Mouse (Mus musculus): ENCODE results near the gene Rtel1.
A peak's percentile ranks its signal among the peaks of the same experiment; 100 is the strongest.

The Rtel1 gene

GRCm38 (mm10) chr2:181390136-181390870 is 70.8 kb downstream of the Rtel1 start:
- DNase-seq (ENCODE audit: low spot score in 2 of 2), result no peak

GRCm38 (mm10) chr2:181391022-181391421 is 71.5 kb downstream of the Rtel1 start:
- DNase-seq (ENCODE audit: low spot score in 2 of 2), result no peak

GRCm38 (mm10) chr2:181391541-181391940 is 72.0 kb downstream of the Rtel1 start:
- DNase-seq (ENCODE audit: low spot score in 2 of 2), result no peak

GRCm38 (mm10) chr2:181392600-181393213 is 73.2 kb downstream of the Rtel1 start:
- peak; percentile 86 to 91 for DNase-seq (ENCODE audit: low spot score in 2 of 2)

GRCm38 (mm10) chr2:181394086-181394485 is 74.5 kb downstream of the Rtel1 start:
- no peak for DNase-seq (ENCODE audit: low spot score in 2 of 2)

- DNase-seq (ENCODE audit: low spot score in 2 of 2), result no peak
These were observed 77.7 kb downstream of the Rtel1 start for GRCm38 (mm10) chr2:181397207-181397761.

GRCm38 (mm10) chr2:181401497-181401896 is 82.0 kb downstream of the Rtel1 start:
- DNase-seq (ENCODE audit: low spot score in 2 of 2), result no peak

GRCm38 (mm10) chr2:181403722-181404121 is 84.2 kb downstream of the Rtel1 start:
- no peak for DNase-seq (ENCODE audit: low spot score in 2 of 2)
